Mouse (Mus musculus) hindbrain, embryonic 12.5 days (tissue): ENCODE data around the gene Kcnma1. TPM values are rescaled to one million over a fixed set of nuclear protein-coding genes. Genes with fewer than 3 reads are reported as not detected.

ENCODE experiments used
- ATAC-seq: fragments of 200-750 bp; cut with Nextera tagmentation; 2 replicates; pipeline ENCODE4 v1.8.0; 2017; ENCODE audit warnings: moderate TSS enrichment; ENCODE audit not compliant: low FRiP score
- H3K27ac ChIP-seq: fragments of 300-500 bp; sonication (generic); 2 replicates; pipeline ENCODE4 v1.5.1; 2016; ENCODE audit warnings: mild to moderate bottlenecking
- H3K27me3 ChIP-seq: fragments of 300-500 bp; sonication (generic); 2 replicates; pipeline ENCODE4 v1.6.1; 2016; ENCODE audit warnings: mild to moderate bottlenecking
- H3K36me3 ChIP-seq: fragments of 300-500 bp; sonication (generic); 2 replicates; pipeline ENCODE4 v1.6.1; 2016; ENCODE audit warnings: mild to moderate bottlenecking
- H3K4me1 ChIP-seq: fragments of 300-500 bp; sonication (generic); 2 replicates; pipeline ENCODE4 v1.6.1; 2016
- H3K4me2 ChIP-seq: fragments of 300-500 bp; sonication (generic); replicated peaks from 2 replicates; pipeline ENCODE4 v1.6.1; 2016; ENCODE audit warnings: mild to moderate bottlenecking
- H3K4me3 ChIP-seq: fragments of 300-500 bp; sonication (generic); 2 replicates; pipeline ENCODE4 v1.5.1; 2016; ENCODE audit warnings: mild to moderate bottlenecking
- H3K9ac ChIP-seq: fragments of 300-500 bp; sonication (generic); 2 replicates; pipeline ENCODE4 v1.6.1; 2016; ENCODE audit warnings: mild to moderate bottlenecking, moderate library complexity
- H3K9me3 ChIP-seq: fragments of 300-500 bp; sonication (generic); replicated peaks from 2 replicates; pipeline ENCODE4 v1.6.1; 2016; ENCODE audit warnings: mild to moderate bottlenecking
- WGBS: fragments of 180-500 bp; shearing (Covaris S2); methylation state at CpG from one replicate; pipeline ENCODE4 v1.1.7; 2016; 5-methylcytosine and 5-hydroxymethylcytosine counted together
- polyA plus RNA-seq: library from polyadenylated mRNA; unstranded; fragments of >200 nt; fragmentation: Nextera tagmentation; extraction: Ambion mirVana; gene quantifications from 2 replicates; pipeline ENCODE4 v1.2.1, GENCODE M21; 2016

Kcnma1 gene
- polyA plus RNA-seq, 1 experiment from 2014 or later: 5.0 TPM

DNA sequence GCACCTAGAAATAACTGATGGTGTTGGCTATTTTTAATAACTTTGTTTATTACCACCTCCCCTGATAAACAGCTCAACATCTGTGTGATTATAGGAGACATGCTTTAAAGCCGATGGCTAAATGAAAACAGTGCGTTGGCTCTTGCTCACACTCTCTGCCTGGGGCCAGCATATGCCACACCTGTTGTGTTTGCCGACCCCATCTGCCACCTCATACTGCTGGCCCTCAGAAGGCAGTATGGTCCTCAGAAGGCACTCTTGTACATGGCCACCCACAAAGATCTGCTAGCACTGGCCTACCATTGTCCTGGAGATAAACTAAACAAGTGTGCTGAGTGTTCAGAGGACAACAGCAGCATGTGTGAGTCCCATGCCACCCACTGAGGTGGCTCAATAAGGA, 118.3 kb downstream of the Kcnma1 start:
- Histone ChIP-seq H3K4me3 (no peak overlapping the region), H3K4me1 (no peaks in the 10 kb centered on the region), H3K9ac (no peak overlapping the region), H3K36me3 (no peaks in the 10 kb centered on the region), H3K9me3 (no peaks in the 10 kb centered on the region), H3K27me3 (no peaks in the 10 kb centered on the region), H3K27ac (no peak overlapping the region), H3K4me2 (no peak overlapping the region)
- no peak for ATAC-seq
- 81% methylated on average over 3 of the region's 3 CpGs for WGBS

DNA sequence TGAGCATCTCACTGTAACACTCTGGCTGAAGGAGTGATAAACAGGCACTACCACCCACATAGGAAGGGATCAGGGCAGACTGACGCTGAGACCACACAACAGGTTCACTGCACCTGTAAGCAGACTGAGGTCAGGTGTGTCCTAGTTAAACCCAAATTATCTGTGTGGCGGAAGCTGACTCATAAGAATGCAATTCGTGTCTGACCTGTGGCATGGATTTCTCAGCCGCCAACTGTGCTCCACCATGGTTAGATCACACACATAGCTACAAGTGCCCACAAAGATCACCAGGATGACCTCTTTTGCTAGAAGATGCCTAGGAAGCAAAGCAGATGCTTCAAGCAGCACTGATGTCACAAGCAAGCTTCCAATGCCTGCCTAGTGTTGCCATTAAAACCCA, 128.2 kb downstream of the Kcnma1 start:
- Histone ChIP-seq H3K4me2 (no peak overlapping the region), H3K27ac (no peak overlapping the region), H3K9me3 (no peaks in the 10 kb centered on the region), H3K4me3 (no peak overlapping the region), H3K4me1 (no peaks in the 10 kb centered on the region), H3K9ac (no peak overlapping the region), H3K27me3 (no peaks in the 10 kb centered on the region), H3K36me3 (no peaks in the 10 kb centered on the region)
- no peak for ATAC-seq
- WGBS: 87% methylated on average over 4 of the region's 4 CpGs

DNA sequence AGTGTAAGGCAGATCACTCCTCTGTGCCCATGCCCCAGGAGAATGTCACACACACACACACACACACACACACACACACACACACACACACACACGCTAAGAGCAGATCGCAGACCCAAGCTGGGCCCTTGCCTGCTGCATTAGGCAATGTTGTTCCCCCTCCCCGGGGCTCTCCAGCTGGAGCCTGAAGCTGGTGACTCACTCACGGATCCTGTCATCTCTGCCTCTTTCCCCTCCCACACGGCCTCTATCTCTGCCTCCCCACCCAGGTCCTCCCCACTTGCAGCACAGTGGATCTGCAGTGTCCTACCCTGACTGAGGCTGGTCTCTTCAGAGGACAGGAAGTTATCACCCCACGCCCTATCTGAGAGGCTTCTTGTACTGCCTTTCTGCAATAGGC, 128.8 kb downstream of the Kcnma1 start:
- WGBS: 57% methylated on average over 6 of the region's 6 CpGs
- Histone ChIP-seq H3K36me3 (no peaks in the 10 kb centered on the region), H3K4me3 (no peak overlapping the region), H3K9ac (no peak overlapping the region), H3K27ac (no peak overlapping the region), H3K9me3 (no peaks in the 10 kb centered on the region), H3K27me3 (no peaks in the 10 kb centered on the region), H3K4me2 (no peak overlapping the region), H3K4me1 (no peaks in the 10 kb centered on the region)
- no peak for ATAC-seq

DNA sequence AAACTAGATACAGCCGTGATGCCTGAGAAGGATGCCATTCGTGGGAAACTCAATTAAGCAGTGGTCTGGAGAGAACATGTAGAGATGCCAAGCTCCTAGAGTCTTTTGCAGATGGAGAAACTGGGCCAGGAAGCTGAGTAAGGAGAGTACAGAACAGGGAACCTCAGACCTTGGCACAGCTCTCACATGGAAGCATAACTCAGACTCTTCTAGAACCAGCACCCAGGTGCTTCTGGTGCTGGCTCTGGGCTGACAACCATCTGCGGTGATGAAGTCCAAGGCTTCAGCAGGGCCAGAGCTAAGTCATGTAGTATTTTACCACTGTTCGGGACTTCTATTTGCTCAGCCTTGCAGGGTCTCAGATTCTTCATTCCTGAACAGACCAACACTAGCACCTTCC, 129.2 kb downstream of the Kcnma1 start:
- H3K27ac ChIP-seq: no peak overlapping the region
- H3K9ac ChIP-seq: no peak overlapping the region
- H3K4me1 ChIP-seq: no peaks in the 10 kb centered on the region
- no peak overlapping the region for H3K4me2 ChIP-seq
- H3K27me3 ChIP-seq: no peaks in the 10 kb centered on the region
- no peak overlapping the region for H3K4me3 ChIP-seq
- no peak for ATAC-seq
- no peaks in the 10 kb centered on the region for H3K36me3 ChIP-seq
- WGBS: 91% methylated on average over 4 of the region's 4 CpGs
- no peaks in the 10 kb centered on the region for H3K9me3 ChIP-seq

DNA sequence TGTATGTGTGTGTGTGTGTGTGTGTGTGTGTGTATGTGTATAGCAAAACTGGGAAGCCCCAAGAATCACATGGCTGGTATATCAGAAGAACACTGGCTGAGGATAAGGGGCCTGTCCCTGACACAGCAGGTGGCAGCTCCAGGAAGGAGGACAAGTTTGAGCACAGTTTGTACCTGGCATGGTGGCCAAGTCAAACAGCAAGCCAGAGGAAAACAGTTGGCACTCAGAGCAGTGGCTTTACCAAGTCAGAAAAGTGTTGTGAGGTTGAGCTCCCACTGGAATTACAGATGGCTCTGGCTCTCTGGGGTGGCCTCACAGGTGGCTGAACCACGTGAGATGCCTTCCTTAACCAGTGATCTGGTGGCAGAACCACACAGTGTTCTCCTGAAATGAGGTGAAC, 132.3 kb downstream of the Kcnma1 start:
- H3K9me3 ChIP-seq: no peaks in the 10 kb centered on the region
- no peak for ATAC-seq
- no peak overlapping the region for H3K4me3 ChIP-seq
- H3K4me2 ChIP-seq: no peak overlapping the region
- H3K27ac ChIP-seq: no peak overlapping the region
- no peaks in the 10 kb centered on the region for H3K27me3 ChIP-seq
- H3K9ac ChIP-seq: no peak overlapping the region
- no peaks in the 10 kb centered on the region for H3K4me1 ChIP-seq
- WGBS: 64% methylated on average over 1 of the region's 1 CpGs
- no peaks in the 10 kb centered on the region for H3K36me3 ChIP-seq

DNA sequence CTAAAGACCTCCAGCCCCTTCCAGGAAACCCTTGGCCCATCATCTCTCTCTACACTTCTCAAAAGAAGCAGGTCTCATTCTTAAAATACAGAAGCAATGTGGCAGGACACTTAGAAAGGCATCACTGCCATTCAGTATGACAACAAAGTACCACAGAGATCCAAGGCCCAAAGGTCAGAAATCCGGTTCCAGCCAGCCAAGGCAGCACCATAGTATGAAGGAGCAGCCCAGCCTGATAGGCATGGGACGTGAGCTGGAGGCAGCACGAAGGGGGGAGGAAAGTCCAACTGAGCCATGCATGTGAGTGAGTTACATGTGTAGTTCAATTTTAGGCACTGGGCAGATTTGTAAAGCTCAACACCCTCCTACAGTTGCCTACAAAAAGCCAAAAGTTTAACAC, 135.0 kb downstream of the Kcnma1 start:
- Histone ChIP-seq H3K4me2 (no peak overlapping the region), H3K4me1 (no peaks in the 10 kb centered on the region), H3K27ac (no peak overlapping the region), H3K4me3 (no peak overlapping the region), H3K9ac (no peak overlapping the region), H3K9me3 (no peaks in the 10 kb centered on the region), H3K36me3 (no peaks in the 10 kb centered on the region), H3K27me3 (no peaks in the 10 kb centered on the region)
- 79% methylated on average over 3 of the region's 3 CpGs for WGBS
- ATAC-seq: no peak

DNA sequence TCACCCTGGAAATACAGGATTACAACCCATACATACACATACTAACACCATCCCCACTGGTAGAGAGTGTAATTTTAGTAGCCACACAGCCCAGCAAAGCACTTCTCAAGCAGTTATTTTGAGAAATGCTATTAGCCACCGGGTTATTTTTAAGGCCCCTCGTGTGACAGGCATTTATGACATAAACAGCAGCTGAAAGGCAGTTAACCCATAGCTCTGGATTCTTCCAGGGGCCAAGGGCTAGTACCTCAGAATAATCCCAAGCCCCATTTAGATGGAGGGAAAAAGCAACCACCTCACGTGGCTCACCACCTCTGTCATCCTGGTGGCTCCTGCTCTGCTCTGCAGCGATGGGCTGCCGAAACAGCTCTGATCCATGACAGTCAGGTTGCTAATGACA, 136.7 kb downstream of the Kcnma1 start:
- no peak overlapping the region for H3K9ac ChIP-seq
- WGBS: 87% methylated on average over 5 of the region's 5 CpGs
- no peak overlapping the region for H3K4me3 ChIP-seq
- no peaks in the 10 kb centered on the region for H3K4me1 ChIP-seq
- no peak overlapping the region for H3K27ac ChIP-seq
- no peaks in the 10 kb centered on the region for H3K9me3 ChIP-seq
- H3K27me3 ChIP-seq: no peaks in the 10 kb centered on the region
- H3K36me3 ChIP-seq: no peaks in the 10 kb centered on the region
- no peak overlapping the region for H3K4me2 ChIP-seq
- no peak for ATAC-seq

DNA sequence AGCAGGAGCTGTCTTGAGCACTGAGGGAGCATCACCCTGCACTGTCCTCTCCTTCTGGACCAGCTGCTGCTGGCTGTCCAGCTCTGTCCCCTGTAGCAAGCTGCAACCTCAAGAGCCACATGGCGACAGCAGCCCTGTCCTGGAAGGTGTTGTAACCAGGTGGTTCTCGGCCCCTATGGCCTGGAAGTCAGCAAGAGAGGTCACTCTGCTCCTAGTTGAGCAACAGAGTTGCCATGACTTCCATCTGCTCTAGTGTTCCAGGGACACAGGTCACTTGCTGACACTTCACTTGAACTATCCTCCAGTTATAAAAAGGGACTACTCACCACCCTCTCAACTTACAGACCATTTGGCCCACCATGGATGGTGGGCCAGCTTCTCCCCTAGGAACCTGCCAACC, 139.7 kb downstream of the Kcnma1 start:
- H3K9me3 ChIP-seq: no peaks in the 10 kb centered on the region
- no peak overlapping the region for H3K4me2 ChIP-seq
- no peak overlapping the region for H3K9ac ChIP-seq
- no peak for ATAC-seq
- 81% methylated on average over 2 of the region's 2 CpGs for WGBS
- H3K4me1 ChIP-seq: no peaks in the 10 kb centered on the region
- H3K4me3 ChIP-seq: no peak overlapping the region
- H3K36me3 ChIP-seq: no peaks in the 10 kb centered on the region
- H3K27ac ChIP-seq: no peak overlapping the region
- no peaks in the 10 kb centered on the region for H3K27me3 ChIP-seq

DNA sequence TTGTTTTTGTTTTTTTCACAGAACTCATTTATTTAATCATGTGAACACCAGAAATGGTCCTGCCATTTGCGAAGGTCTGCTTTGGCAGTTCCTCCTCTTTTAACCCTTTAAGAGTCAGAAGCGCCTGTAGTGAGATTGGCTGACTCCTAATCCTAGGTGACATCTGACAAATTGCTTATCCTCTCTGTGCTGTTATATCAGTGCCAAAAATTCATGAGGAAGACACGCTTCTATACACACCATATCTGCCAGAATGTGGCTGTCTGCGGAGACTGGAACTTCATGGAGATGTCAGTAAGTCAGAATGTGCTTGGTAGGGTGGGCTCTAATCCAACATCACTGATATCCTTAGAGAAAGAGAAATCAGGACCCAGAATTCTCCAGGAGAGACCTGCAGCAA, 157.3 kb downstream of the Kcnma1 start:
- no peak overlapping the region for H3K27ac ChIP-seq
- H3K4me2 ChIP-seq: no peak overlapping the region
- no peak overlapping the region for H3K4me3 ChIP-seq
- no peaks in the 10 kb centered on the region for H3K9me3 ChIP-seq
- WGBS: 85% methylated on average over 4 of the region's 4 CpGs
- no peaks in the 10 kb centered on the region for H3K36me3 ChIP-seq
- no peaks in the 10 kb centered on the region for H3K4me1 ChIP-seq
- no peak for ATAC-seq
- no peaks in the 10 kb centered on the region for H3K27me3 ChIP-seq
- H3K9ac ChIP-seq: no peak overlapping the region

DNA sequence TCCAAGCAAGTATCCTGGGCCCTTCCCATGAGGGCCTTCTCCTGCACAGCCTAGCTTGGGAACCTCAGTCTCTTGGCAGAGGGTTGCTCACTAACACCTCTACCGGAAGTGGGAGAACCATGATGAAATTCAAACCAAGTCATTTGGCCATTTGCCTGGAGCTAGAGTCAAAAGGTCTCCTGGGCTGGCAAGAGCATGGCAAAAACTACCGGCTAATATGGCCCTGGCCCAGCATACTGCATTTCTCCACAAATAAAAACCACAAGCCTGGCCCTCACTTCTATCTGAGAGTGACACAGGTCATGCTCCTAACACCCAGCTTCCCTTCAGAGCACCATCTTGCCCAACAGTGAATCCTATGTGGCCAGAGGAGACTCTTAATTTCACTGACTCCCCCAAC, 159.3 kb downstream of the Kcnma1 start:
- H3K27me3 ChIP-seq: no peaks in the 10 kb centered on the region
- no peak overlapping the region for H3K4me3 ChIP-seq
- WGBS: 87% methylated on average over 2 of the region's 2 CpGs
- no peak overlapping the region for H3K9ac ChIP-seq
- H3K9me3 ChIP-seq: no peaks in the 10 kb centered on the region
- H3K4me1 ChIP-seq: no peaks in the 10 kb centered on the region
- no peaks in the 10 kb centered on the region for H3K36me3 ChIP-seq
- no peak for ATAC-seq
- no peak overlapping the region for H3K27ac ChIP-seq
- no peak overlapping the region for H3K4me2 ChIP-seq

DNA sequence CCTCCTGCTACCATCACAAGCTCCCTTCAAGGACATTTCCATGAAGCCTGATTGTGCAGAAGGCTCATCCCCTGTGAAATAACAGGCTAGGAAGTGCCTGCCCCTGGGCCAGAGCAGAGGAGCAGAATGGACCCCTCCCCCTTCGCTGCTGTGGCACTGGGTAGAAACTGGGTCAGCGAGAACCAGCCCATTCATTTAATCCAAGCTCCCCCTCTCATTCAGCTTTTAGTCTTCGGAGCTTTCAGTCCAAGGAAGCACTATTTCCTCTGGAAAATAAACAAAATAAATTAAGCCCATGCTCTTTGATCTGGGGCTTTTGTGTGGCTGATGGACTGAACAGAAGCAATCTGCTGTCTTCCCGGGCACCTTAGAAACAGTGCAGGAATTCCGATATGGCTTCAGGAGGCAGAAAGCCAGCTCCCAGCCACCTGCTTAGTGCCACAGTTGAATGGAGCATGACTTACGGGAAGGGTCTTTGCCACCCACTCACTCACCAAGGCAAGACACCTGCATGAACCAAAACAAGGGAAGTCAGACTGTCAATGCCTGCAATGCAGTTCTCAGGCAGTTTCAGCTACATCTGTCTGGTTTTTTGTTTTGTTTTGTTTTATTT, 165.7 kb downstream of the Kcnma1 start:
- H3K4me3 ChIP-seq: no peak overlapping the region
- no peak for ATAC-seq
- no peaks in the 10 kb centered on the region for H3K9me3 ChIP-seq
- no peak overlapping the region for H3K4me2 ChIP-seq
- H3K4me1 ChIP-seq: peaks cover 12% of the 10 kb centered on the region; the same call in 1 of the 2 replicates
- 35% methylated on average over 6 of the region's 6 CpGs for WGBS
- no peaks in the 10 kb centered on the region for H3K36me3 ChIP-seq
- no peak overlapping the region for H3K9ac ChIP-seq
- H3K27ac ChIP-seq: no peak overlapping the region
- H3K27me3 ChIP-seq: no peaks in the 10 kb centered on the region

DNA sequence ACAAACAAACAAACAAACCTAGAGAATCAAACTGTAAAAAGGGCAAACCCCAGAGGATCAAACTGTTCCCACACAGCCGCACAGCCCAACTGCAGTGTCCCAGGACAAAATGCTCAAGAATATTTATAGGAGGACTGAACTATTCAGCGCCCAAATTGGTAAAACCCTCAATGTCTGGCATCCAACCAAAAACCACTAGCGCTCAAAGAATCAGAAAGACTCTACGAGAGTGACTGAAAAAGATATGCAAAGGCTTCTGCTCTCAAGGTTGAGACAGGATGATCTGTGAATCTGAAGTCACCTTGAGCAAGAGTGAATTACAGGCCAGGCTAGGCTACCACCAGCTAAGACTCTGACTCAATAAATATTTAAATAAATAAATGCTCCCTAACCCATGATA, 167.6 kb downstream of the Kcnma1 start:
- peaks cover 12% of the 10 kb centered on the region; the same call in 1 of the 2 replicates for H3K4me1 ChIP-seq
- H3K4me3 ChIP-seq: no peak overlapping the region
- no peak overlapping the region for H3K9ac ChIP-seq
- no peak overlapping the region for H3K27ac ChIP-seq
- no peaks in the 10 kb centered on the region for H3K9me3 ChIP-seq
- no peaks in the 10 kb centered on the region for H3K36me3 ChIP-seq
- no peak overlapping the region for H3K4me2 ChIP-seq
- no peak for ATAC-seq
- WGBS: 94% methylated on average over 4 of the region's 4 CpGs
- H3K27me3 ChIP-seq: no peaks in the 10 kb centered on the region

DNA sequence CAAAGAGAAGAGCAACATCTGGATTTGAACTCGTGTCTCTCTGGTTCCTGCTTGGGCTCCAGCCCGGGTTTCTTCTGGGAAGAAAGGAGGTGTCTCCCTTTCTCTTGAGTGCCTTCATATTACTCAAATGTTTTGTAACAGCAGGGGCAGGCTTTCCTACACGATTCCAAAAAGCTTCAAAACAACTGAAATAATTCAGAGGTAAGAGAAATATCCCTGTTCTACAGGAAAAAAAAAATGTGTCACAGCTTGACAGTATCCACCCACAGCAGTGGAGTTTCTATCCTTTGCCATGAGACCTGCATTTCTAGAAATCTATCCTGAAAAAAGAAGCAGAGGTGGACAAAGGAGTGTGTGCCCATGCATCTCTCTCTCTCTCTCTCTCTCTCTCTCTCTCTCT, 172.3 kb downstream of the Kcnma1 start:
- H3K36me3 ChIP-seq: no peaks in the 10 kb centered on the region
- WGBS: 72% methylated on average over 3 of the region's 3 CpGs
- H3K9ac ChIP-seq: no peak overlapping the region
- H3K27me3 ChIP-seq: no peaks in the 10 kb centered on the region
- no peak overlapping the region for H3K27ac ChIP-seq
- no peak overlapping the region for H3K4me3 ChIP-seq
- ATAC-seq: no peak
- no peaks in the 10 kb centered on the region for H3K4me1 ChIP-seq
- H3K9me3 ChIP-seq: no peaks in the 10 kb centered on the region
- no peak overlapping the region for H3K4me2 ChIP-seq
